Mouse (Mus musculus): ENCODE results near the gene Ifi202b. TPM values are rescaled to one million over a fixed set of nuclear protein-coding genes. Genes with fewer than 3 reads are reported as not detected.

The Ifi202b gene
- polyA plus RNA-seq (2017; shearing (Covaris generic)), result not detected

DNA sequence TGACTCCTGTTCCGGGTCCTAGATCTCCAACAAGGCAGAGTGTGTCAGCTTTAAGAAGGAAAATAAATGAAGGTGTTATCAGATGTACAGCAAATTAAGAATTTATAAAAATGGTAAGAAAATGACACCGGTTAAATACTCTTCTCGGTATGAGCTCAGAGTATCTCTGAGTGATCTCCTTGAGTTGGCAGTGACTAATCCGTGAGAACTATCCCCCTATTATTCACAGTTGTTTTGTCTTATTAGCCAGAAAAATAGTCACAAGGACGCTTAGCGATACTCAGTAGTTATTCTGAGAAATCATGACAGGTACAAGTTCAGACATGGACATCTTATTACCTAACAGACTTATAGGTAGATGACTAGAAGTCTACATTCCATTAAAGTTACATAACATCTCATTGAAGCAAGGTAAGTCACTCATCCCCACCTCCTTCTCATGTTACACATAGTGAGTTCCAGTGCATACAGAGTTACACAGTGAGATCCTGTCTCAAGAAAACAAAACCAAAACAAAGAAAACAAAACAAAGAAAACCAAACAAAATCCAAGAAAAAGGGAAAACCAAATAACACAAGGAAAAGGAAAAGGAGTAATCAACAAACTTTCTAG is at the start of gene Ifi202b:
Ifi202b (minus strand) TSS at position 51 of the 612 bp plus-strand sequence.

DNA sequence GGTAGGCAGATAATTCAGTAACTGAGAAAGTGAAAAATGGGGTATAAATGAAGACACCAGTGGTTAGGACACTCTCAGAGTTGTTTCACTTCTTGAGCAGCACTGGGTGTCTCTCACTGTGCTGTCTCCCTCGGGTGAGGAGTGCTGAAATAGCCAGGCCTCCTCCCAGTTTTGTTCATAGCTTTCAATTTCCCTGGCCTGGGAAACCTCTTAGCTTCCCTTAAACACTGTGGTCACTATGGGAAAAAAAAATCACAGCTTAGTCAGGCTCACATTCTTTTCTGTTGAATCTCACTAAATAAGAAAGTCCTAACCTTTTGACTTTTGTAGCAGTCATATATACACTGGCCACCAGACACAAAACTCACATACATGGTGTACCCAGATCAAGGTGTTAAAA is 49.2 kb upstream of the Ifi202b start, which contains the start of gene Ifi205:
Ifi205 (minus strand) TSS at position 113 of the 400 bp plus-strand sequence.

DNA sequence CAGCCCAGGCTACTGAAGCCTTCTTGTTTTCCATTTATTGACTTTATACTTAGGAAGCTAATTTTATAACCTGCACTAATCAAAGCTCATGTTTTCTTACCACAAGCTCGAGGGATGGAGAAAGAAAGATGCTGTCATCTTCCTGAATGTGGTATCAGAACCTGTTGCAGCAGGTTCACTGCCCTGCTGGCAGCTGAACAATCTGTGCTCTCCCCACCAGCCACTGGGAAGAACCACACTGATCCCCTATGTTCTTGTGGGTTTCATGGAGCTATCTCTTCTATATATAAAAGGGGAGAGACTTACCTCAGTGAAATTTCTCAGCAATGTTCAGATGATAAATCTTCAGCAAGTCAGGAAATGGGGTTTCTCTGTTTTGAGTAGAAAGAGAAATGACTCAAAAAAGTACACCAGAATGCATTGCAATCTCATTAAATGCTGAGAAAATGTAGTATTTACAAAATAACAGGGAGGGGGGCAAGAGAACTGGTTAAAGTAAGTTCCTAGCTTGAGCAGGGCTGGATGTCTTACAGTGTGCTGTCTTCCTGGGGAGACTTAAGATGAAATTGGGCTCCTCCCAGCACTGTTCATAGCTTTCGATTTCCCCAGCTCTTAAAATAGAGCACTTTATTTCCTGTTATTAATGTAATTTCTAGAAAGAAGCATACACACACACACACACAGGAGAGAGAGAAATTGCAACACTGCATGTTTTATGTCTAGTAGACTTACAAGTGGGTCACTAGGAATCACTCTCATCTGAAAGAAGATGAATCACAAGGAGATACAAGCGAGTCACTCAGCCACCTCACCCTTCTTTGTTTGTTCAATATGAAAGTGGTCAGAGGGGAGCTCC is 40.4 kb downstream of the Ifi202b start, which contains the start of the genes Mndal and Ifi203:
Mndal (minus strand) TSS at position 568 of the 856 bp plus-strand sequence.
Ifi203 (minus strand) TSS at position 749 of the 856 bp plus-strand sequence.

Other genes starting within 250 kb of the Ifi202b start
- gene Ifi207, start 241.0 kb downstream of the Ifi202b start, polyA plus RNA-seq (2017; shearing (Covaris generic)), result under 1 TPM in 1 of 2 experiments, not detected in 1; 0.87 TPM
- 1 to 10 TPM in 1 of 2 experiments, under 1 TPM in 1; 0.30 to 1.4 TPM for gene Ifi204, start 215.8 kb downstream of the Ifi202b start, polyA plus RNA-seq (2017; shearing (Covaris generic))
- 1 to 10 TPM; 1.2 to 4.0 TPM for gene Ifi211, start 69.7 kb downstream of the Ifi202b start, polyA plus RNA-seq (2017; shearing (Covaris generic))
- gene Mndal, start 40.3 kb downstream of the Ifi202b start, polyA plus RNA-seq (2017; shearing (Covaris generic)), result 100 to 1,000 TPM; 354 to 399 TPM
- 100 to 1,000 TPM; 293 to 314 TPM for gene Ifi203, start 40.1 kb downstream of the Ifi202b start, polyA plus RNA-seq (2017; shearing (Covaris generic))
- gene Ifi205, start 49.1 kb upstream of the Ifi202b start, polyA plus RNA-seq (2017; shearing (Covaris generic)), result under 1 TPM in 1 of 2 experiments, not detected in 1; 0.11 TPM
- under 1 TPM; 0.13 to 0.55 TPM for gene Olfr433, start 58.0 kb upstream of the Ifi202b start, polyA plus RNA-seq (2017; shearing (Covaris generic))
- under 1 TPM in 1 of 2 experiments, not detected in 1; 0.40 TPM for gene Olfr432, start 66.5 kb upstream of the Ifi202b start, polyA plus RNA-seq (2017; shearing (Covaris generic))
- gene Olfr430, start 83.9 kb upstream of the Ifi202b start, polyA plus RNA-seq (2017; shearing (Covaris generic)), result not detected
- gene Olfr429, start 101.6 kb upstream of the Ifi202b start, polyA plus RNA-seq (2017; shearing (Covaris generic)), result not detected
- gene Olfr427, start 114.1 kb upstream of the Ifi202b start, polyA plus RNA-seq (2017; shearing (Covaris generic)), result under 1 TPM in 1 of 2 experiments, not detected in 1; 0.40 TPM
- gene Olfr231, start 138.4 kb upstream of the Ifi202b start, polyA plus RNA-seq (2017; shearing (Covaris generic)), result not detected
- under 1 TPM; 0.12 to 0.50 TPM for gene Olfr424, start 148.8 kb upstream of the Ifi202b start, polyA plus RNA-seq (2017; shearing (Covaris generic))
- gene Olfr420, start 172.9 kb upstream of the Ifi202b start, polyA plus RNA-seq (2017; shearing (Covaris generic)), result not detected
- under 1 TPM; 0.07 to 0.23 TPM for gene Spta1, start 190.0 kb upstream of the Ifi202b start, polyA plus RNA-seq (2017; shearing (Covaris generic))

All from inflammation-experienced regulatory T-cells (primary cell).